Mouse (Mus musculus) layer of hippocampus, postnatal 36 days (tissue): ENCODE data around the gene Stk38. TPM values are rescaled to one million over a fixed set of nuclear protein-coding genes. Genes with fewer than 3 reads are reported as not detected.

ENCODE experiments used
- DNase-seq, 2 experiments: peaks; one replicate each; pipeline ENCODE4 v3.0.0; 2022
- total RNA-seq, 2 experiments: library from RNA; stranded (reverse); gene quantifications; 2 replicates each; pipeline ENCODE4 v1.2.3; 2021

Stk38 gene
- total RNA-seq, 2 experiments from 2014 or later = 51.7 to 55.6 TPM

- peak; percentile 89 to 90 for DNase-seq
Observed at GRCm38 (mm10) chr17:28951831-28952799, 55.7 kb downstream of the Stk38 start, which contains the start of gene Kctd20. Kctd20 (plus strand) TSS chr17:28951950.

GRCm38 (mm10) chr17:28950751-28951150 is 57.0 kb downstream of the Stk38 start:
- no peak for DNase-seq

GRCm38 (mm10) chr17:28948661-28949060 is 59.1 kb downstream of the Stk38 start:
- no peak for DNase-seq

GRCm38 (mm10) chr17:28947011-28947939 is 60.5 kb downstream of the Stk38 start:
- no peak for DNase-seq

DNA sequence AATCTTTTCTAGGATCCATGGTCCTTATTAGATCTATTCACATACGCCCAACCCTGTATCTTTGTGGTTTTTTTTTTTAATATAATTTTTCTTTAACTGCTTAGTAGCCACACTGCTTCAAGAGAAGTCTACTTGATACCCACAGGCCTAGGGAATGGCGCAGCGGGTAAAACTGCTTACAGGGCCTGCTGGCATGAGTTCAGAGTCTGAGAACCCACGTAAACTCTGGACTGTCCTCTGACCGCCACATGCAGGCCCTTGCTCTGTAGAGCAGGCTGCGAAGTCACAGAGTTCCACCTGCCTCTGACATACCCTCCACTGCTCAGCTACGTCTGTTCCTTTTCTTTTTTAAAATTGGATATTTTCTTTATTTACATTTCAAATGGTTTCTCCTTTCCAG is 63.3 kb downstream of the Stk38 start:
- DNase-seq = no peak

DNA sequence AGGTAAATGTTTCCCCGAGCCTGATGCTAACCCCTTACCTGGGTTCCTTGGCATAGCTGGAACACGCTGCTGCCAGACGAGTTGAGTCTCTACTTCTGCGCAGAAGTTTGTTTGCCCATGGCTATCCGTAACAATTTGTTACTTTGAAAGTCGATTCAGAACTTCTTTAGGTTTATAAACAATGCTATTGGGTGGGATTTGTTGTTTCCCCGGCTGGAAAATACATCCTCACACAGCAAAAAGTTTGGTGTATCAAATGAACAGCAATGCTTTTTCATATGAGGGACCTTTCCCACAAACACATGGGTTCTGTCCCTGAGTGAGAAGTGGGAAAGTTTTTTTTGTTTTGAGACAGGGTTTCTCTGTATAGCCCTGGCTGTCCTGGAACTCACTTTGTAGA is 64.1 kb downstream of the Stk38 start, which contains the start of gene Pxt1:
Gene Pxt1 (minus strand): TSS at position 101 of the 400 bp plus-strand sequence.
- no peak for DNase-seq

GRCm38 (mm10) chr17:28942101-28942500 is 65.7 kb downstream of the Stk38 start:
- no peak for DNase-seq

- no peak for DNase-seq
Observed at GRCm38 (mm10) chr17:28940776-28941555, 66.8 kb downstream of the Stk38 start.

- no peak for DNase-seq
Observed at GRCm38 (mm10) chr17:28936622-28937345, 71.0 kb downstream of the Stk38 start.

- DNase-seq = no peak
Observed at GRCm38 (mm10) chr17:28936133-28936532, 71.7 kb downstream of the Stk38 start.

DNA sequence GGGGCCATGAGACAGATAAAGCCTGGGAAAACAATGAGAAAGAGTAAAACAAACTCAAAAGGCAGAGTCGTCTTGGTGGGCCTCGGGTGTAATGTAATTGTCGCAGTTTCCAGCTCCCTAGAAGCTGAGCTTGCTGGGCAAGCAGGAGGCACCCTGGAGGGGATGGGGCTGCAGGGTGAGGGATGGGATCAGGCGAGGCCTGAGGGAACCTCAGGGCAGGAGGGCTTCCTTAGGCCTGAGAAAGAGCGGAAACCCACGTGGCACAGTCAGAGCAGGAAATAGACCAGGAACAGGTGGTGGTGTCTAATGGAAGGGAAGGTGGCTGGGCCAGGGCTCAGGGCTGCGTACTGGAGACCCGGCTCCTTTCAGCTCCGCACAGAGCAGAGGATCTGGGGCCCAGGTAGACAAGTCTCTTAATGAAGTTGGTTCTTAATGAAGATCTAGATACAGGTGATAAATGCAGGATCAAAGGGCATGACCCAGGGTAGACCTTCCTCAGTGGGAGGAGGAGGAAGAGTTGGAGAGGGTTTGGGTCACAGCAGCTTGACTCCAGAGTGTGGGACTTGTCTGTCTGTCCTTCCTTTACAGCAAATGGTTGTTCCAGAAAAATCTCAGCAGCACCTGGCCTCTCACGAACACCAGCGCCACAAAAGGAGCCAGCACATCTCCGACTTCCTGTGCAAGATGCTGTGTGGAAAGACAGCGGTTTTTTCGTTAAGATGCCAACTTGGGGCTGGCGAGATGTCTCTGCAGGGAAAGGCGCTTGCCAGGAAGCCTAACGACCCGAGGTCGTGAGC is 73.5 kb downstream of the Stk38 start:
- no peak for DNase-seq

GRCm38 (mm10) chr17:28932274-28932673 is 75.5 kb downstream of the Stk38 start:
- DNase-seq = no peak

GRCm38 (mm10) chr17:28931436-28932211 is 76.2 kb downstream of the Stk38 start:
- no peak for DNase-seq

DNA sequence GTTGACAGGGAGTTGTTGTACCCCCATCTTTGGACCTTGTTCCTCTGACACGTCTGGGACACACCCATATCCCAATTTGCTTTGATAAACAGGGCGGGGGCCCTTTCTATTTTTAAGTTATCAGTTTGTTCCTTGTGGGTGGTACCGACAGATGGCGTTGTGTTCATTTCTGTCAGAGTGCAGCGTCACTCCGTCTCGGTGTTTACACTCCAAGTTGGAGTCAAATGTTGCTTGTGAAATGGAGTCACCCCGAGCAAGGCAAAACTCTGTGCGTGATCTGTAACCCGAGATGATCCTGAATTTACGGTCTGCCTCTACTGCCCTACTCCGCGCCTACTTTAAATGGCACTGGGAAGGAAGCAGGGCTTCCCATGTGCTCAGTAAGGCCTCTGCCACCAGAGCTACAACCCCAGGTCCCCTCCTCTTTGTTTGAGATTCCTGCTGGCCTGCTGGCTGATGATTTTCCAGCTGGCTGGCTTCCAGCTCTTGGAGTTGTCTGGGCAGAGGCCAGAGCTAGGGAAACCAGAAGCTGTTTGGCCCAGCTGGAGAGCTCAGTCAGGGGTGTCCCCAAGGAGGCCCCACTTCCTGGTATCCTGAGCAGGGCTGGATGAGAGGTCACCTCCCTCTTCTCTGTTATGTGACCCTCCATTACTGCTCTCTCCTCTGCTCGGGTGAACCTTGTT is 77.3 kb downstream of the Stk38 start:
- peak; percentile 51 to 54 for DNase-seq

- DNase-seq = no peak
Observed at GRCm38 (mm10) chr17:28929369-28929768, 78.4 kb downstream of the Stk38 start.

DNA sequence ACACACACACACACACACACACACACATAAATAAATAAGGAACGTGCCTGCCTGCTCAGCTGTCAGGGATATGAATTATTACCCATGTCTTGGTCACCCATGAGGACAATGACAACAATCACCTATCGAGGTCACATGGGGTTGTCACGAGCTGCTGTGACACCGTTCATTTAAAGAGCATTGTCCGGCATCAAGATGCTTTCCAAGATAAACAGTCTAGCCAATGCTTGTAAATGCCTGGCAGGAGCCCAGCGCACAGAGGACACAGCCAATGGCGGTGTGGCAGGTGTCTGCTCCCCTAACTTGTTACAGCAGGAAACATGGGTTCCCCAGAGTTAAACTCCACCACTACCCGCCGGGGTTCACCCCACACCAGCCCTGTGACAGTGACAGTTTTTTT is 79.8 kb downstream of the Stk38 start:
- DNase-seq = no peak

- DNase-seq = peak in 1 of 2 experiments; percentile 33
Observed at GRCm38 (mm10) chr17:28926866-28927635, 80.7 kb downstream of the Stk38 start.

- peak; percentile 71 to 78 for DNase-seq
Observed at GRCm38 (mm10) chr17:28926380-28926779, 81.4 kb downstream of the Stk38 start.
